Mouse (Mus musculus): ENCODE results near the gene Ric1.

GRCm38 (mm10) chr19:29551128-29551527 is 29.0 kb downstream of the Ric1 start:
- TF ChIP-seq CTCF (IDR thresholded peaks at IDR 0.05; ENCODE audit: insufficient read depth, low read depth, low read length) (no peak), POLR2A (IDR thresholded peaks at IDR 0.05; ENCODE audit: insufficient read depth, low read depth, low read length) (no peak)
